Mouse (Mus musculus) layer of hippocampus, adult 18-20 months (tissue): ENCODE measurements around the gene Asna1. TPM values are rescaled to one million over a fixed set of nuclear protein-coding genes. Genes with fewer than 3 reads are reported as not detected.

Experiments
- DNase-seq, 2 experiments: peaks; one replicate each; pipeline ENCODE4 v3.0.0; 2022; ENCODE audit warnings: low spot score in 2 of 2
- total RNA-seq, 2 experiments: library from RNA; stranded (reverse); gene quantifications; 2 replicates each; pipeline ENCODE4 v1.2.3; 2021

Asna1 gene
- total RNA-seq, 2 experiments from 2014 or later = 122 to 125 TPM

GRCm38 (mm10) chr8:84990349-84990748, 34.7 kb downstream of the Asna1 start, which contains the start of gene Hook2:
Gene Hook2, plus strand, starts transcription at chr8:84990603.
- DNase-seq = peak; percentile 94 to 99

- peak; percentile 77 to 90 for DNase-seq
Measured at GRCm38 (mm10) chr8:84989810-84990209, 35.3 kb downstream of the Asna1 start.

- DNase-seq = no peak
Measured at GRCm38 (mm10) chr8:84989311-84989731, 35.8 kb downstream of the Asna1 start.

- no peak for DNase-seq
Measured at GRCm38 (mm10) chr8:84987903-84988302, 37.2 kb downstream of the Asna1 start.

- no peak for DNase-seq
Measured at GRCm38 (mm10) chr8:84987388-84987787, 37.7 kb downstream of the Asna1 start.

GRCm38 (mm10) chr8:84986379-84986945, 38.6 kb downstream of the Asna1 start:
- no peak for DNase-seq

- DNase-seq = peak; percentile 95 to 96
Measured at GRCm38 (mm10) chr8:84985684-84986378, 39.2 kb downstream of the Asna1 start.

- DNase-seq = peak in 1 of 2 experiments; percentile 54
Measured at GRCm38 (mm10) chr8:84985049-84985683, 39.9 kb downstream of the Asna1 start.

- no peak for DNase-seq
Measured at GRCm38 (mm10) chr8:84984294-84985048, 40.6 kb downstream of the Asna1 start.

- DNase-seq = no peak
Measured at GRCm38 (mm10) chr8:84982499-84983011, 42.5 kb downstream of the Asna1 start.

- no peak for DNase-seq
Measured at GRCm38 (mm10) chr8:84981644-84982498, 43.2 kb downstream of the Asna1 start.

GRCm38 (mm10) chr8:84980622-84981358, 44.3 kb downstream of the Asna1 start:
- DNase-seq = no peak

GRCm38 (mm10) chr8:84979599-84980421, 45.3 kb downstream of the Asna1 start:
- DNase-seq = peak; percentile 94 to 96

- DNase-seq = peak; percentile 96 to 97
Measured at GRCm38 (mm10) chr8:84978248-84978940, 46.7 kb downstream of the Asna1 start, which contains the start of gene Junb. Gene Junb, minus strand, starts transcription at chr8:84978718.

- DNase-seq = peak; percentile 51 to 74
Measured at GRCm38 (mm10) chr8:84977435-84978247, 47.4 kb downstream of the Asna1 start.

- DNase-seq = no peak
Measured at GRCm38 (mm10) chr8:84976763-84977434, 48.2 kb downstream of the Asna1 start.
